Mouse (Mus musculus) lung, postnatal 4 days (tissue): ENCODE data around the gene Mgat5b.
A peak's percentile ranks its signal among the peaks of the same experiment; 100 is the strongest.
"Not testable (repeated sequence)": the region's sequence is repeated elsewhere in the genome, so short reads cannot be mapped to it uniquely, and the experiment has no call there.

Experiments used
- DNase-seq, 2 experiments: peaks; one replicate each; pipeline ENCODE4 v3.0.0; 2021

Gene Mgat5b

GRCm38 (mm10) chr11:116918323-116919185, at the start of gene Mgat5b:
TSS of gene Mgat5b (plus strand) at chr11:116918863.
- DNase-seq: peak; percentile 80 to 86

- peak in 1 of 2 experiments; percentile 26 for DNase-seq
Measured at GRCm38 (mm10) chr11:116869223-116869622, 49.4 kb upstream of the Mgat5b start.

GRCm38 (mm10) chr11:116869641-116870040, 49.0 kb upstream of the Mgat5b start:
- DNase-seq: no peak

- no peak for DNase-seq
Measured at GRCm38 (mm10) chr11:116871538-116871937, 47.1 kb upstream of the Mgat5b start.

GRCm38 (mm10) chr11:116873987-116874386, 44.7 kb upstream of the Mgat5b start:
- DNase-seq: no peak

GRCm38 (mm10) chr11:116878454-116878853, 40.2 kb upstream of the Mgat5b start:
- DNase-seq: no peak

- peak in 1 of 2 experiments; percentile 28 for DNase-seq
Measured at GRCm38 (mm10) chr11:116880839-116881238, 37.8 kb upstream of the Mgat5b start.

GRCm38 (mm10) chr11:116881440-116881839, 37.2 kb upstream of the Mgat5b start:
- no peak for DNase-seq

GRCm38 (mm10) chr11:116882446-116882845, 36.2 kb upstream of the Mgat5b start:
- DNase-seq: no peak

GRCm38 (mm10) chr11:116884061-116884460, 34.6 kb upstream of the Mgat5b start:
- no peak for DNase-seq

GRCm38 (mm10) chr11:116885275-116886151, 33.1 kb upstream of the Mgat5b start:
- peak; percentile 73 to 82 for DNase-seq

GRCm38 (mm10) chr11:116887136-116887535, 31.5 kb upstream of the Mgat5b start:
- no peak for DNase-seq

GRCm38 (mm10) chr11:116893532-116894442, 24.9 kb upstream of the Mgat5b start:
- no peak for DNase-seq

GRCm38 (mm10) chr11:116895402-116895801, 23.3 kb upstream of the Mgat5b start:
- no peak for DNase-seq

- DNase-seq: no peak
Measured at GRCm38 (mm10) chr11:116899247-116899646, 19.4 kb upstream of the Mgat5b start.

- DNase-seq: not testable (repeated sequence)
Measured at GRCm38 (mm10) chr11:116902588-116902987, 16.1 kb upstream of the Mgat5b start.

GRCm38 (mm10) chr11:116905741-116906456, 12.8 kb upstream of the Mgat5b start:
- DNase-seq: no peak

GRCm38 (mm10) chr11:116913573-116913972, 5.1 kb upstream of the Mgat5b start:
- no peak for DNase-seq

GRCm38 (mm10) chr11:116914267-116914885, 4.3 kb upstream of the Mgat5b start:
- DNase-seq: no peak

GRCm38 (mm10) chr11:116915241-116915640, 3.4 kb upstream of the Mgat5b start:
- DNase-seq: no peak

GRCm38 (mm10) chr11:116917361-116917760, 1.3 kb upstream of the Mgat5b start:
- no peak for DNase-seq
